Mouse (Mus musculus) midbrain, embryonic 11.5 days (tissue): ENCODE measurements at regions not wholly inside any gene's neighbourhood (a gene's known extent, or its start where the extent isn't known, plus 50 kb on each side); places are given as distances from the start of the nearest gene placed in this dataset.
A peak's percentile ranks its signal among the peaks of the same experiment; 100 is the strongest.

Experiments used
- ATAC-seq: fragments of 200-750 bp; cut with Nextera tagmentation; 2 replicates; pipeline ENCODE4 v1.8.0; 2017; ENCODE audit warnings: moderate TSS enrichment, moderate library complexity; ENCODE audit not compliant: low FRiP score
- DNase-seq: peaks from one replicate; pipeline ENCODE4 v3.0.0; 2015; ENCODE audit warnings: low spot score; ENCODE audit errors: missing footprints
- H3K27ac ChIP-seq: fragments of 300-500 bp; sonication (generic); 2 replicates; pipeline ENCODE4 v1.5.1; 2014; ENCODE audit warnings: low read depth, low read length
- H3K27me3 ChIP-seq: fragments of 300-500 bp; sonication (generic); 2 replicates; pipeline ENCODE4 v1.6.1; 2014; ENCODE audit warnings: mild to moderate bottlenecking, low read length, moderate library complexity, mixed read lengths; ENCODE audit not compliant: control insufficient read depth, insufficient read depth
- H3K36me3 ChIP-seq: fragments of 300-500 bp; sonication (generic); 2 replicates; pipeline ENCODE4 v1.6.1; 2014; ENCODE audit warnings: mild to moderate bottlenecking, low read length, moderate library complexity, mixed read lengths; ENCODE audit not compliant: control insufficient read depth, insufficient read depth
- H3K4me1 ChIP-seq: fragments of 300-500 bp; sonication (generic); 2 replicates; pipeline ENCODE4 v1.6.1; 2014; ENCODE audit warnings: low read length; ENCODE audit not compliant: control insufficient read depth, insufficient read depth
- H3K4me2 ChIP-seq: fragments of 300-500 bp; sonication (generic); 2 replicates; pipeline ENCODE4 v1.6.1; 2014; ENCODE audit warnings: mild to moderate bottlenecking, moderate library complexity
- H3K4me3 ChIP-seq: fragments of 300-500 bp; sonication (generic); 2 replicates; pipeline ENCODE4 v1.5.1; 2014; ENCODE audit warnings: low read depth, low read length
- H3K9ac ChIP-seq: fragments of 300-500 bp; sonication (generic); 2 replicates; pipeline ENCODE4 v1.6.1; 2014; ENCODE audit warnings: low read length
- H3K9me3 ChIP-seq: fragments of 300-500 bp; sonication (generic); 2 replicates; pipeline ENCODE4 v1.6.1; 2016; ENCODE audit warnings: low read length; ENCODE audit not compliant: control insufficient read depth
- WGBS: fragments of 180-500 bp; shearing (Covaris S2); extraction: QIAGEN DNeasy Blood & Tissue Kit; methylation state at CpG from one replicate; pipeline ENCODE4 v1.1.7; 2014; 5-methylcytosine and 5-hydroxymethylcytosine counted together

DNA sequence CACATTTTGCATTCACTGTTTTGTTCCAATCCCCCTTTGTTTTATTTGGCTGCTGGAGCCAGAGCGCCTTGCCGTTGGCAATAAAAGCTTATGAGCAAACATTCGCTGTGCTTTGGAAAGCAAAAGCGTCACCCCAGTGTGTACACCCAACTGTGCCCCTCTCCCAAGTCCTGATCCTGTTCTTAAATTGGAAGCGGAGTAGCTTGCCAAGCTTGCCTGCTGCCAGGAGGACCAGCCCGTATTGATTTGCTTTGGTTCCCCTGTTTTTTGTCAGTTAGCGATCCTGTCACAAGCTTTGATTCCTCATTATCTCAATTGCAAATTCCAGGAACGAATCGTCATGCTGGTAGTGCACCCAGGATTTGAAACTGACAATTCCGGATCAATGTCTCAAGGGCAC lies 917.5 kb downstream of the Olfm4 start:
- peak; percentile 81 for ATAC-seq
- peak; percentile 88 for DNase-seq
- H3K36me3 ChIP-seq, result no peaks in the 10 kb centered on the region
- H3K4me1 ChIP-seq, result no peaks in the 10 kb centered on the region
- no peaks in the 10 kb centered on the region for H3K9me3 ChIP-seq
- peak overlapping the region; percentile 23 for H3K4me2 ChIP-seq
- 54% methylated on average over 10 of the region's 10 CpGs for WGBS
- no peak overlapping the region; the same call in 1 of the 2 replicates for H3K9ac ChIP-seq
- H3K27me3 ChIP-seq, result no peaks in the 10 kb centered on the region
- H3K4me3 ChIP-seq, result no peak overlapping the region
- H3K27ac ChIP-seq, result peak overlapping the region; percentile 20; the same call in 1 of the 2 replicates

GRCm38 (mm10) chr14:80901759-80902163 lies 917.9 kb downstream of the Olfm4 start:
- no peak overlapping the region for H3K27ac ChIP-seq
- no peak for DNase-seq
- no peak overlapping the region for H3K4me3 ChIP-seq
- peak overlapping the region; percentile 23 for H3K4me2 ChIP-seq
- no peaks in the 10 kb centered on the region for H3K4me1 ChIP-seq
- 70% methylated on average over 9 of the region's 9 CpGs for WGBS
- H3K9me3 ChIP-seq, result no peaks in the 10 kb centered on the region
- H3K27me3 ChIP-seq, result no peaks in the 10 kb centered on the region
- no peak overlapping the region for H3K9ac ChIP-seq
- ATAC-seq, result peak; percentile 52
- no peaks in the 10 kb centered on the region for H3K36me3 ChIP-seq

GRCm38 (mm10) chr14:80916031-80916430 lies 932.1 kb downstream of the Olfm4 start:
- ATAC-seq (no peak), DNase-seq (no peak)
- no peak overlapping the region for H3K4me2 ChIP-seq
- no peaks in the 10 kb centered on the region for H3K36me3 ChIP-seq
- no peaks in the 10 kb centered on the region for H3K27me3 ChIP-seq
- no peak overlapping the region for H3K4me3 ChIP-seq
- no peak overlapping the region for H3K27ac ChIP-seq
- no peaks in the 10 kb centered on the region for H3K9me3 ChIP-seq
- no peak overlapping the region for H3K9ac ChIP-seq
- 79% methylated on average over 3 of the region's 3 CpGs for WGBS
- H3K4me1 ChIP-seq, result no peaks in the 10 kb centered on the region

DNA sequence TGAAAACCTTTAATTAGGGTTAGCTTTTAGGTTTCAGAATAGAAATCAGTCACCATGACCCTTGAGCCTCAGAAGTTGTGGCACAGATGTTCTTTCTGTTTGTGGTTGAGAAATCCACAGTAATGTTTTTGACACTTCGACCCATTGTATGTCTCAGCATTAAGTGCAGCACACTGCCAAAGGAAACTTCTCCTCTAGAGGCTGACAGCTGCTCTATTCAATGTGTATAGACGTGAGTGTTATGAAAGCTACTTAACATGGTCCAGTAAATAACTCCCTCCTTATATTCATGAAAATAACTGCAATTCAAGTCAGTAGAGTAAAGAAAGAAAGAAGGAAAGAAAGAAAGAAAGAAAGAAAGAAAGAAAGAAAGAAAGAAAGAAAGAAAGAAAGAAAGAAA lies 939.9 kb downstream of the Olfm4 start:
- H3K9ac ChIP-seq, result no peak overlapping the region
- WGBS, result 70% methylated on average over 2 of the region's 2 CpGs
- H3K4me3 ChIP-seq, result no peak overlapping the region
- DNase-seq, result no peak
- no peak overlapping the region for H3K27ac ChIP-seq
- H3K36me3 ChIP-seq, result no peaks in the 10 kb centered on the region
- H3K9me3 ChIP-seq, result no peaks in the 10 kb centered on the region
- H3K4me1 ChIP-seq, result no peaks in the 10 kb centered on the region
- no peak overlapping the region for H3K4me2 ChIP-seq
- no peaks in the 10 kb centered on the region for H3K27me3 ChIP-seq
- no peak for ATAC-seq

DNA sequence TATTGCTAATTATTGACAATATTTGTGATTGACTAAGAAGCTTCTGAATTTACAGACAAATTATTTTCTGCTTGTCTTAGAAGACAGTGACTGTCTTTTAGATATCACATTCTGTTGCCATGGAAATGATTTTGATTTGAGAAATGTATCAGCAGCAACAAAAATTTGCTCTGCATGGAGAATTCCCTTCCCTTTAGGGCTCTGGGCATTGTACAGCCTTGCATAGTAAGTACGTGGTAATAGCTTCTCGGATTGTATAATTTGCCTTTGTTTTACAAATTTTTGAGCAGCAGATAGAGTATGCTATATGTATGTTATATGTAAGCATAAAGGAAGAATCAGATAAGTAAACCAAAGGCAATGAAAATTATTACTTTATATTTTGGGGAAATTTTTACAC lies 976.1 kb downstream of the Olfm4 start:
- no peak for DNase-seq
- Histone ChIP-seq H3K4me3 (no peak overlapping the region), H3K36me3 (no peaks in the 10 kb centered on the region), H3K4me1 (no peaks in the 10 kb centered on the region), H3K9ac (no peak overlapping the region), H3K9me3 (no peaks in the 10 kb centered on the region), H3K27me3 (no peaks in the 10 kb centered on the region), H3K4me2 (no peak overlapping the region), H3K27ac (no peak overlapping the region)
- no peak for ATAC-seq
- WGBS, result 85% methylated on average over 2 of the region's 2 CpGs

- WGBS, result 87% methylated on average over 4 of the region's 4 CpGs
- Histone ChIP-seq H3K36me3 (no peaks in the 10 kb centered on the region), H3K4me3 (no peak overlapping the region), H3K9me3 (no peaks in the 10 kb centered on the region), H3K4me2 (no peak overlapping the region), H3K9ac (no peak overlapping the region), H3K27me3 (no peaks in the 10 kb centered on the region), H3K27ac (no peak overlapping the region), H3K4me1 (peaks cover 2% of the 10 kb centered on the region; the same call in 1 of the 2 replicates)
- DNase-seq (no peak), ATAC-seq (no peak)
These were observed 991.9 kb downstream of the Olfm4 start for GRCm38 (mm10) chr14:80975795-80976194.

GRCm38 (mm10) chr14:80976662-80977061 lies 992.8 kb downstream of the Olfm4 start:
- H3K36me3 ChIP-seq, result no peaks in the 10 kb centered on the region
- H3K27me3 ChIP-seq, result no peaks in the 10 kb centered on the region
- H3K4me1 ChIP-seq, result peaks cover 2% of the 10 kb centered on the region; the same call in 1 of the 2 replicates
- WGBS, result 54% methylated on average over 5 of the region's 5 CpGs
- H3K4me2 ChIP-seq, result no peak overlapping the region
- DNase-seq (no peak), ATAC-seq (peak; percentile 71)
- no peak overlapping the region for H3K9ac ChIP-seq
- H3K4me3 ChIP-seq, result no peak overlapping the region
- H3K27ac ChIP-seq, result no peak overlapping the region
- no peaks in the 10 kb centered on the region for H3K9me3 ChIP-seq

DNA sequence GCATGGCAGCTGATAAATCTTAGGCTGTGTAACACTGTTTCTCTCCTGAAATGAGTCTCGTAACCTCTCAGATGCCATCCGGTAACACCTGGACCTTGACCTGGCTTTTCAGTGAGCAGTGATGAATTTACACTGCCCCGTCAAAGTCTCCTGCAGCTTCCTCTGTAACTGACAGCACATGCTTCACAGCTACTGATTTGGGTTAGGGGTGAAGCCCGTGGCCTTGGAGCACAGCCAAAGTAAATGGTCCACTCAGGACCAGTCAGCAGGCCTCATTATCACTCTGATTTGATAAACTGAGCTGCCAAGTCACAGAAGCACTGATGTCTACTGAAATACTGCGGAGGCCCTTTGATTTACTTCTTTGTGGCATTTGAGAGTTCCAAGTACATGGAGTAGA lies 995.6 kb downstream of the Olfm4 start:
- Histone ChIP-seq H3K4me2 (no peak overlapping the region), H3K4me3 (no peak overlapping the region), H3K9me3 (no peaks in the 10 kb centered on the region), H3K36me3 (no peaks in the 10 kb centered on the region), H3K9ac (no peak overlapping the region), H3K27me3 (no peaks in the 10 kb centered on the region), H3K4me1 (peaks cover 2% of the 10 kb centered on the region; the same call in 1 of the 2 replicates), H3K27ac (no peak overlapping the region)
- ATAC-seq, result no peak
- no peak for DNase-seq
- WGBS, result 79% methylated on average over 5 of the region's 5 CpGs

DNA sequence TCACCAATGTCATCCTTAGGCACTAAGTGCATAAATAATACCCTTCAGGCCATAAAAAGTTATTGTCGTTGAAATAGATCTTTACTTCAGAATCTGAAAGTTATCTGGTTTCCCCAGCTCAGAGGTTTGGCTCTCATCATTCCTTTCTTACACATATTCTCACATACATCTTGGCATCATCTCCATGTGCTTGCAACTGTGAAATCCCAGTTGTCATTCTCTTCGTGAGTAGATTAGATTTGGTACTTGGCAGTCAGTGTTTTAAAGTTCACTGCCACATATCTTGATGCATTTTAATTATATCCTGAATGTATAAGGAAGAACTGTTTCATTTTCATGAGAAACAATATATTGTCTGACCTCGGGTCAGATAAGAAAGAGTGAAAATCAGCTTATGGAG lies 1006.3 kb downstream of the Olfm4 start:
- no peak for DNase-seq
- Histone ChIP-seq H3K4me3 (no peak overlapping the region), H3K9ac (no peak overlapping the region), H3K4me1 (peaks cover 6% of the 10 kb centered on the region), H3K27ac (no peak overlapping the region), H3K4me2 (no peak overlapping the region), H3K36me3 (no peaks in the 10 kb centered on the region), H3K27me3 (no peaks in the 10 kb centered on the region), H3K9me3 (no peaks in the 10 kb centered on the region)
- ATAC-seq, result no peak
- 52% methylated on average over 3 of the region's 3 CpGs for WGBS
